In genomic region chr10:57602951-57603350, GRCm38 (mm10) we compare ENCODE assay signal across 22 mouse cellular contexts. TPM values are rescaled to one million over a fixed set of nuclear protein-coding genes. Genes with fewer than 3 reads are reported as not detected.
DNase-seq lines count a peak whose midpoint lies in the region; ATAC-seq and TF ChIP-seq lines count a peak whose summit lies in the region.
"Had no signal": no experiment of that assay in that cellular context is flagged by ENCODE, and none has a peak within 500 bp of the region (broad histone marks: within the 10 kb centered on the region; RNA-seq: fewer than 3 reads in every experiment).

No protein-coding gene starts in this region.

- ATAC-seq in common myeloid progenitor, adult 5-6 weeks (replicated peaks; ENCODE audit: low read depth, poor library complexity, severe bottlenecking): peak; percentile 80
- ATAC-seq in megakaryocyte progenitor cell, adult 5-6 weeks (replicated peaks; ENCODE audit: poor library complexity): peak; percentile 79
- no peak for ATAC-seq in midbrain, embryonic 11.5 days (ENCODE audit: low FRiP score)
- ATAC-seq: forebrain, embryonic 13.5 days; forebrain, postnatal 0 days had no signal

- H3K4me1 ChIP-seq in spleen, adult 2 months (ENCODE audit: control insufficient read depth, insufficient read depth, insufficient read length): peaks cover 6% of the 10 kb centered on the region
- no peaks in the 10 kb centered on the region for H3K4me1 ChIP-seq in midbrain, embryonic 11.5 days (ENCODE audit: control insufficient read depth, insufficient read depth, low read length)
- H3K4me1 ChIP-seq: embryonic facial prominence, embryonic 10.5 days; forebrain, embryonic 13.5 days; heart, embryonic 10.5 days; hindbrain, embryonic 10.5 days had no signal

- peak overlapping the region; percentile 77 for H3K27ac ChIP-seq in spleen, adult 2 months (ENCODE audit: insufficient read depth, low read length)
- no peak overlapping the region for H3K27ac ChIP-seq in midbrain, embryonic 11.5 days (ENCODE audit: low read depth, low read length)
- H3K27ac ChIP-seq: embryonic facial prominence, embryonic 10.5 days; forebrain, embryonic 13.5 days; heart, embryonic 10.5 days; hindbrain, embryonic 10.5 days; hindbrain, embryonic 14.5 days had no signal

- peak overlapping the region; percentile 14; the same call in 1 of the 2 replicates for H3K4me3 ChIP-seq in spleen, adult 2 months (ENCODE audit: extremely low read depth, insufficient read depth, insufficient read length)
- H3K4me3 ChIP-seq in midbrain, embryonic 11.5 days (ENCODE audit: low read depth, low read length): no peak overlapping the region
- H3K4me3 ChIP-seq: embryonic facial prominence, embryonic 10.5 days; forebrain, embryonic 13.5 days; heart, embryonic 10.5 days; hindbrain, embryonic 10.5 days had no signal

- peak; percentile 7 to 62 for DNase-seq in spleen, adult 2 months (ENCODE audit: low read depth in 1 of 2, low spot score in 2 of 2)
- DNase-seq in spleen, adult 12 weeks (ENCODE audit: low spot score): no peak
- no peak for DNase-seq in left cerebral cortex, postnatal 4 days
- no peak for DNase-seq in midbrain, embryonic 11.5 days (ENCODE audit: low spot score, missing footprints)
- no peak for DNase-seq in layer of hippocampus, adult 9-11 months
- DNase-seq: adrenal gland, postnatal 10 days; cerebellum, adult 11-12 months; cerebellum, adult 9-10 months; cerebellum, postnatal 25 days; forebrain, postnatal 0 days; gastrocnemius, postnatal 25 days; heart, adult 18-20 months; heart, postnatal 10 days had no signal

- 39% methylated on average over 4 of the region's 4 CpGs for WGBS in spleen, adult 2 months
- WGBS in midbrain, embryonic 11.5 days: 94% methylated on average over 4 of the region's 4 CpGs

- H3K36me3 ChIP-seq in spleen, adult 2 months (ENCODE audit: control insufficient read depth, insufficient read depth, low read length): no peaks in the 10 kb centered on the region
- H3K36me3 ChIP-seq in midbrain, embryonic 11.5 days (ENCODE audit: control insufficient read depth, insufficient read depth, low read length): no peaks in the 10 kb centered on the region
- H3K36me3 ChIP-seq: embryonic facial prominence, embryonic 10.5 days; G1E; heart, embryonic 10.5 days; hindbrain, embryonic 10.5 days had no signal

- intact Hi-C loops in left cerebral cortex, postnatal 4 days (cut with DNase I): no loop called here

- no peak for TF ChIP-seq POLR2A in spleen, adult 2 months (IDR thresholded peaks at IDR 0.05; ENCODE audit: low read depth, low read length)

- H3K9ac ChIP-seq in midbrain, embryonic 11.5 days (ENCODE audit: low read length): no peak overlapping the region
- H3K9ac ChIP-seq: forebrain, embryonic 13.5 days; forebrain, postnatal 0 days; hindbrain, embryonic 14.5 days had no signal

- H3K27me3 ChIP-seq in spleen, adult 2 months (ENCODE audit: control insufficient read depth, insufficient read depth, low read length): no peaks in the 10 kb centered on the region
- H3K27me3 ChIP-seq in midbrain, embryonic 11.5 days (ENCODE audit: control insufficient read depth, insufficient read depth, low read length): no peaks in the 10 kb centered on the region
- H3K27me3 ChIP-seq: forebrain, embryonic 13.5 days had no signal

- TF ChIP-seq CTCF in spleen, adult 2 months (IDR thresholded peaks at IDR 0.05; ENCODE audit: extremely low read depth, insufficient read depth, insufficient read length, insufficient replicate concordance): no peak

- H3K4me2 ChIP-seq in midbrain, embryonic 11.5 days: no peak overlapping the region
- H3K4me2 ChIP-seq: forebrain, embryonic 13.5 days; hindbrain, embryonic 14.5 days had no signal

- no peaks in the 10 kb centered on the region for H3K9me3 ChIP-seq in midbrain, embryonic 11.5 days (ENCODE audit: control insufficient read depth, low read length)
- H3K9me3 ChIP-seq: embryonic facial prominence, embryonic 10.5 days; forebrain, embryonic 13.5 days; G1E; heart, embryonic 10.5 days; hindbrain, embryonic 10.5 days had no signal

RNA-seq across cellular contexts. Expression of gene Pkib, which starts 28.8 kb away (rescaled TPM):
- polyA plus RNA-seq in spleen, adult 2 months (2012; rRNA removed): 6.5 and 6.6 TPM in 2 replicates
- 5.9 and 11.9 TPM in 2 replicates for total RNA-seq in common myeloid progenitor, adult 5-6 weeks (2017)
- 22.1 and 23.6 TPM in 2 replicates for total RNA-seq in megakaryocyte progenitor cell, adult 5-6 weeks (2015)
- 12.7 and 14.4 TPM in 2 replicates for total RNA-seq in megakaryocyte progenitor cell, adult 5-6 weeks (2017)
- total RNA-seq in left cerebral cortex, postnatal 4 days (2021): 1 to 10 TPM; 3.4 to 5.8 TPM
- polyA plus RNA-seq in midbrain, embryonic 11.5 days (2014; fragmentation: Nextera tagmentation; extraction: Ambion mirVana): 6.1 and 8.8 TPM in 2 replicates
- total RNA-seq: gastrocnemius, adult 18-20 months; gastrocnemius, postnatal 25 days had no signal
- polyA plus RNA-seq: G1E had no signal

Comparison
In these comparisons a context has a peak if more than half of its experiments do, and no peak if none do; other contexts are left out.
1. DNase-seq: peak in spleen, adult 2 months (2 of 2); none in spleen, adult 12 weeks (single experiment), left cerebral cortex, postnatal 4 days (single experiment), midbrain, embryonic 11.5 days (single experiment) and layer of hippocampus, adult 9-11 months (single experiment).